Mouse (Mus musculus): Measurements from ENCODE around the gene Myo16. TPM values are rescaled to one million over a fixed set of nuclear protein-coding genes. Genes with fewer than 3 reads are reported as not detected.

Gene Myo16
- total and polyA plus RNA-seq, 3 experiments: not detected

- Histone ChIP-seq H3K4me3 (ENCODE audit: control insufficient read depth in 1 of 2, insufficient read depth in 1 of 2, low read depth in 2 of 2, low read length in 2 of 2) (no peak overlapping the region), H3K4me1 (ENCODE audit: control insufficient read depth in 1 of 2, insufficient read depth in 2 of 2, low read length in 2 of 2) (no peaks in the 10 kb centered on the region), H3K27ac (ENCODE audit: control insufficient read depth, low read depth, low read length) (no peak overlapping the region), H3K79me2 (ENCODE audit: control insufficient read depth, insufficient read depth, low read length, poor library complexity) (no peaks in the 10 kb centered on the region), H3K9me3 (replicated peaks; ENCODE audit: insufficient read depth, low read length) (no peaks in the 10 kb centered on the region), H3K9ac (ENCODE audit: control insufficient read depth, low read depth, low read length, poor library complexity, severe bottlenecking) (no peak overlapping the region), H3K36me3 (ENCODE audit: control insufficient read depth in 1 of 2, insufficient read depth in 2 of 2, low read length in 2 of 2) (no peaks in the 10 kb centered on the region), H3K27me3 (ENCODE audit: control insufficient read depth in 1 of 2, insufficient read depth in 2 of 2, low read length in 2 of 2) (no peaks in the 10 kb centered on the region)
- TF ChIP-seq RAD21 (IDR thresholded peaks at IDR 0.05; ENCODE audit: low read depth, low read length): peak; percentile 6
- TF ChIP-seq ZMIZ1 (IDR thresholded peaks at IDR 0.05; ENCODE audit: low read depth, low read length): no peak
- no peak for DNase-seq (ENCODE audit: low read depth, low spot score)
Observed at GRCm38 (mm10) chr8:10469658-10470057, 315.9 kb downstream of the Myo16 start.

GRCm38 (mm10) chr8:10470280-10470679, 316.6 kb downstream of the Myo16 start:
- H3K9ac ChIP-seq (ENCODE audit: control insufficient read depth, low read depth, low read length, poor library complexity, severe bottlenecking): no peak overlapping the region
- DNase-seq (ENCODE audit: low read depth, low spot score): no peak
- TF ChIP-seq POLR2AphosphoS5 (IDR thresholded peaks at IDR 0.05; ENCODE audit: borderline replicate concordance, low read depth, low read length) (no peak), BHLHE40 (IDR thresholded peaks at IDR 0.05; ENCODE audit: borderline replicate concordance, low read depth, low read length) (no peak), TBP (IDR thresholded peaks at IDR 0.05; ENCODE audit: low read depth, low read length) (no peak)

GRCm38 (mm10) chr8:10472371-10472770, 318.7 kb downstream of the Myo16 start:
- Histone ChIP-seq H3K27ac (ENCODE audit: control insufficient read depth, low read depth, low read length) (no peak overlapping the region), H3K36me3 (ENCODE audit: control insufficient read depth in 1 of 2, insufficient read depth in 2 of 2, low read length in 2 of 2) (no peaks in the 10 kb centered on the region), H3K4me1 (ENCODE audit: control insufficient read depth in 1 of 2, insufficient read depth in 2 of 2, low read length in 2 of 2) (no peaks in the 10 kb centered on the region), H3K79me2 (ENCODE audit: control insufficient read depth, insufficient read depth, low read length, poor library complexity) (no peaks in the 10 kb centered on the region), H3K9me3 (replicated peaks; ENCODE audit: insufficient read depth, low read length) (no peaks in the 10 kb centered on the region), H3K27me3 (ENCODE audit: control insufficient read depth in 1 of 2, insufficient read depth in 2 of 2, low read length in 2 of 2) (no peaks in the 10 kb centered on the region), H3K4me3 (ENCODE audit: control insufficient read depth in 1 of 2, insufficient read depth in 1 of 2, low read depth in 2 of 2, low read length in 2 of 2) (no peak overlapping the region), H3K9ac (ENCODE audit: control insufficient read depth, low read depth, low read length, poor library complexity, severe bottlenecking) (no peak overlapping the region)
- no peak for TF ChIP-seq USF1 (IDR thresholded peaks at IDR 0.05; ENCODE audit: low read depth, low read length)
- no peak for TF ChIP-seq ELF1 (IDR thresholded peaks at IDR 0.05; ENCODE audit: low read depth, low read length)
- TF ChIP-seq BHLHE40 (IDR thresholded peaks at IDR 0.05; ENCODE audit: borderline replicate concordance, low read depth, low read length): no peak
- no peak for TF ChIP-seq NRF1 (IDR thresholded peaks at IDR 0.05; ENCODE audit: insufficient read depth, low read depth, low read length, poor library complexity, severe bottlenecking)
- TF ChIP-seq RAD21 (IDR thresholded peaks at IDR 0.05; ENCODE audit: low read depth, low read length): no peak
- TF ChIP-seq POLR2A (IDR thresholded peaks at IDR 0.05; ENCODE audit: control insufficient read depth in 1 of 2, insufficient read depth in 1 of 2, low read depth in 1 of 2, low read length in 2 of 2, poor library complexity in 1 of 2): no peak
- no peak for TF ChIP-seq GATA1 (IDR thresholded peaks at IDR 0.05; ENCODE audit: low read depth, low read length)
- TF ChIP-seq RCOR1 (IDR thresholded peaks at IDR 0.05; ENCODE audit: low read depth, low read length): no peak
- TF ChIP-seq POLR2AphosphoS2 (IDR thresholded peaks at IDR 0.05; ENCODE audit: low read length): no peak
- TF ChIP-seq ZKSCAN1 (IDR thresholded peaks at IDR 0.05; ENCODE audit: low read depth, low read length): no peak
- DNase-seq (ENCODE audit: low read depth, low spot score): no peak

More at GRCm38 (mm10) chr8:10470280-10470679, 316.6 kb downstream of the Myo16 start:
- no peaks in the 10 kb centered on the region for H3K4me1 ChIP-seq (ENCODE audit: control insufficient read depth in 1 of 2, insufficient read depth in 2 of 2, low read length in 2 of 2)
- H3K79me2 ChIP-seq (ENCODE audit: control insufficient read depth, insufficient read depth, low read length, poor library complexity): no peaks in the 10 kb centered on the region
- H3K9me3 ChIP-seq (replicated peaks; ENCODE audit: insufficient read depth, low read length): no peaks in the 10 kb centered on the region
- H3K36me3 ChIP-seq (ENCODE audit: control insufficient read depth in 1 of 2, insufficient read depth in 2 of 2, low read length in 2 of 2): no peaks in the 10 kb centered on the region
- no peaks in the 10 kb centered on the region for H3K27me3 ChIP-seq (ENCODE audit: control insufficient read depth in 1 of 2, insufficient read depth in 2 of 2, low read length in 2 of 2)
- H3K27ac ChIP-seq (ENCODE audit: control insufficient read depth, low read depth, low read length): no peak overlapping the region
- H3K4me3 ChIP-seq (ENCODE audit: control insufficient read depth in 1 of 2, insufficient read depth in 1 of 2, low read depth in 2 of 2, low read length in 2 of 2): no peak overlapping the region
